Mouse (Mus musculus): ENCODE measurements around the gene Gm10801. TPM values are rescaled to one million over a fixed set of nuclear protein-coding genes. Genes with fewer than 3 reads are reported as not detected.
"Not testable (repeated sequence)": the region's sequence is repeated elsewhere in the genome, so short reads cannot be mapped to it uniquely, and the experiment has no call there.

The Gm10801 gene
- polyA plus RNA-seq (2012): 13.3 and 18.1 TPM in 2 replicates

DNA sequence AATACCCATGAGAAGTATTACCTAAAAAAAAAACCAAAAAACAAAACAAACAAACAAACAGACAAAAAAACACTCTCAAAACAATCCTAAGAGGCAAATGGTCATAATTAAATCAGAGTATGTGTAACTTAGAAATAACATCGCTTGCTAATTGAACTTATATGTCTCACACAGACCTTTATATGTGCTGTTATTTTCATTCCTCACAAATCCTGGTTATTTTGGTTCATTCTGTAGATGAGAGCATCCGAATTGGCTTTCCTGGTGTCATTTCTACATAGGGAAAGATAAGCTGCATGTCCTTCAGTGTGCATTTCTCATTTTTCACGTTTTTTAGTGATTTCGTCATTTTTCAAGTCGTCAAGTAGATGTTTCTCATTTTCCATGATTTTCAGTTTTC, at the start of gene Gm10801:
TSS of gene Gm10801 (plus strand) at position 301 of the 400 bp plus-strand sequence.
- H3K36me3 ChIP-seq (ENCODE audit: control insufficient read depth); H3K4me1 ChIP-seq (ENCODE audit: control insufficient read depth); H3K4me3 ChIP-seq (replicated peaks); H3K27me3 ChIP-seq (ENCODE audit: control insufficient read depth); H3K9me3 ChIP-seq (ENCODE audit: control insufficient read depth, low read length): not testable (repeated sequence)

DNA sequence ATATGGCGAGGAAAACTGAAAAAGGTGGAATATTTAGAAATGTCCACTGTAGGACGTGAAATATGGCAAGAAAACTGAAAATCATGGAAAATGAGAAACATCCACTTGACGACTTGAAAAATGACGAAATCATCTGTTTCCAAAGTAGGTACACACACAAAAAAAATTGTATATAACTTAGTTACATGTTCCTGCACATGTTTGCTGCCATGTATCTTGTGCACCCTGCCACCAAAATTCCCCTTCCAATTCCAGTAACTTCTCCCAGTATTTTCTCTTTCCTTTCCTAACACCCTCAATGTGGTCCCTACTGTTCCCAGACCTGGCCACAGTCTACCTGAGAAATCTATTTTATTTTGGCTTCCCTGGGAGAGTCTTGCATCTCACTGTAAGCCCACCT, 5.2 kb downstream of the Gm10801 start, which contains the start of gene Gm10800:
TSS of gene Gm10800 (minus strand) at position 101 of the 400 bp plus-strand sequence.
- not testable (repeated sequence) for H3K4me1 ChIP-seq (ENCODE audit: control insufficient read depth); H3K36me3 ChIP-seq (ENCODE audit: control insufficient read depth); H3K27me3 ChIP-seq (ENCODE audit: control insufficient read depth); H3K9me3 ChIP-seq (ENCODE audit: control insufficient read depth, low read length); H3K4me3 ChIP-seq (replicated peaks)

GRCm38 (mm10) chr2:98697533-98697932, 35.5 kb downstream of the Gm10801 start:
- no peaks in the 10 kb centered on the region for H3K4me1 ChIP-seq (ENCODE audit: control insufficient read depth)
- H3K4me3 ChIP-seq (replicated peaks): no peak overlapping the region
- H3K9me3 ChIP-seq (ENCODE audit: control insufficient read depth, low read length): no peaks in the 10 kb centered on the region
- no peaks in the 10 kb centered on the region for H3K27me3 ChIP-seq (ENCODE audit: control insufficient read depth)
- TF ChIP-seq GATA1 (IDR thresholded peaks at IDR 0.05; ENCODE audit: low read length): no peak
- no peak for TF ChIP-seq TAL1 (IDR thresholded peaks at IDR 0.05; ENCODE audit: low read length)
- no peaks in the 10 kb centered on the region for H3K36me3 ChIP-seq (ENCODE audit: control insufficient read depth)

Other genes with a start within 250 kb of the Gm10801 start
- 56.1 and 84.4 TPM in 2 replicates for gene Gm10800, start 5.1 kb downstream of the Gm10801 start, polyA plus RNA-seq (2012)